Mouse (Mus musculus): ENCODE measurements at regions not wholly inside any gene's neighbourhood (a gene's known extent, or its start where the extent isn't known, plus 50 kb on each side); places are given as distances from the start of the nearest gene placed in this dataset.

DNA sequence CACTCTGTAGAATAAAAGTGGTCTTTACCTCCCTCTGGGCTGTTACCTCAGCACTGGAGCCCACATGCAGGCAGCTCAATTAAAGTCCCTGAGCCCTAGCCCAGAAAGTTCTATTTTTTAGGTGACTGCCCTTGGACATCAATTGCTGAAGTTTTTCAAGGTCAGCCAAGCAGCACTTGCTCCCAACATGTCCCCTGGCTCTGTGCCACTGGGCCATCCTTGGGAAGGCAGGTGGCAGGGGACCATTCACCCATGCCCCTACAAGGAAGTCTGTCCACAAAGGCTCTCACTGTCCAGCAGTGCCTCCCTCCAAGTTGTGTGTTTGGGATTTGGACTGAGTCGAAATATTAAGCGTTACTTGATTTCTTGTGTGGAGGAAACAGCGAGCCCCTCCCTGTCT, 112.6 kb upstream of the Kazn start:
- no peak for DNase-seq

DNA sequence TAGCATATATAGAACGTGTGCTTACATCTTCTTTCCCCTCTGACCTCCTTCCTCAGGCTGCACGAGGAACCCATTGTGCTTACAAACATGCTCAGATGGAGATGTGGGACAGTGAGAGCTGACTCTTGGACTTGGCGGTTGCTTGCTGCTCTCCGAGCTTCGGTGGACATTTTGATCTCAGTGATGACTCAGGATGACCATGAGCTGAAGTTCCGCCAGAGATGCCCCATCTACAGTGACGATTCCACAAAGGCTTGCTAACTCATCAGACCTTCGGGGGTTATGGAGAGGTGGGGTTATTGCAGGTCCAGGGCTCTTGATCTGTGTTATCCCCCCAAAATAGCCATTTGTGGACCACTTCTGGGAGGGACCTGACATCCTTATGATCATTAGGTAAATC, 111.8 kb upstream of the Kazn start:
- DNase-seq = no peak

DNA sequence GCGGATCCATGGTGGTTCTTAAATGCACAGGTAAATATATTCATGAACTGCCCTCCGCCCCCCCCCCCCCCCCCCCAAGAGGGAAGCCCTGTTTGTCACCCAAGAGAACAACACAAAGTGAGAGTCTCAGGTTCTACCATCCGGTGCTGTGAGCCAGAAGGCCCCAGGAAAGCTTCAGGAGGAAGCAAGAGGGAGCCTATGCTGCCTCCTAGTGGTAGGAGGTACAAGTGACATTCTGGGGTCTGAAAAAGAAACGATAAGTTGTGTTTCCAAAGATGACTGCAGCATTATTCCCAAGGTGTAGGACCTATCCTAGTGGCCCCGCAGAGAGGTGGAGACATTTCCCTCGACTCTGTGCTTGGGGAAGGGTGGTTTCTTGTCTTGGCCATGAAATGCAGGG, 109.7 kb upstream of the Kazn start:
- DNase-seq = no peak

DNA sequence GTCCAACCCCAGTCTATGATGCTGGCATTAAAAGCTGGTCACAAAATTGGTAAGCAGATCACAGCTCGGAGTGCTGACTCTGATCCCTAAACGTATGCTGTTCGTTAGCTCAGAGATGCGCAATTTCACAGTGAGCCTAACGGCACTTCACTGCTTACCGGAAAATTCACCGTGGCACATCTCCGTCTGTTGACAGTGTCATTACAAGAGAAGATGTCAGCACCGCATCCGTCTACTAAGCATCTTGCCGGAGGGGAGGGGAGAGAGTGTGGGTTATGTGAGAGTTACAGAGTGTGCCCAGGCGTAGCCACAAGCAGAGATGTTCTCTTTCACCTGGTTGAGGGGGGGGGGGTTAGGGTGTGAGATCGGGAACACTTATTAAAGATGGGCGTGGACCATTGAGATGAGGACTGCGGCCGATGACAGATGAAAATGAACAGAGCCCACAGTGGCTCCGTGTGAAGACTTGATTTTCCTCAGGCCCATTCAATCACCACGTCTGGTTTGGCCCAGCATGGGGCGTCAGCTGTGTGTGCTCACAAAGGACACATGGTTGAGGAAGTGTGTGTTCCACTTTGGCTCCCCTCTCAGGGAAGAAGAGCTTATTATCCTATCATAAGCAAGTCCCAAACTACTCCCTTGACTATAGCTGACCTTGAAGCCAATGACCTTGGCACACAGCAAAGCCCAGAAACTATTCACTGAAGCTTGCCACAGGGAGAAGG, 103.4 kb upstream of the Kazn start:
- DNase-seq = no peak

DNA sequence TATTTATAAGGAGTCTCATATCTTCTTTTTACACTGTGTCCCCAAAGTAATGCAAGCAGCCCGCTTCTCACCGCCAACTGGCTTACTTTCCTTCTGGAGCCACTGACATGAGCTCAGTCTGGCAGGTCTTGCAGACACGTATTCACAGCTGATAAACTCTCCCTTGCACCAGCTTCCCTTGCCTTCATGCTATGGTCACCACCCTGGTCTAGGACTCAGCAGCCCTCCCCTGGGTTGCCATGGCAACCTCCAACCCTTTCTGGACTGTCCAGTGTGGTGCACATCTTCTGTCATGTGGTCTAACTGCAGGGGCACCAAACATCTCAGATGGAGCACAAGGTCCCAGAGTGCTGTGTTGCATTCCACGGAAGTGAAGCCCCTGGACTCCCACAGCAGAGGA, 102.1 kb upstream of the Kazn start:
- DNase-seq = peak in 1 of 2 experiments; percentile 42

DNA sequence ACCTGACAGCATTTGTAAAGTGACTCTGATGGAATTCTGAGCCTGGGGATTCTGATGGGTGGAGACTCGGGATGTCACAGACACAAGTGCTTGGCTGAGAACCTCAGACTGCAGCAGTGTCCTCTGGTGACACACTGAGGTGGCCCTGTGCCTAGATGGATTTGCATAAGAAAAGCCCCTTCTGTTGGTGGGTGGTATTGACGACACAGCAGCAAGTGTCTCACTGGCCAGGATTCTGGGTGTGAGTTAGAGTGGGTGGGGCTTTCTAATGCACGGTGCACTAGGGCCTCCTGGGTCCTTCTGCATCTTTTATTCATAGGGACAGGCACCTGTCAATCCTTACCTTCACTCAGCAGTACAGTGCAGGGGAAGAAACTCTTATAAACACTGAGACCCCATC, 100.9 kb upstream of the Kazn start:
- DNase-seq = no peak

DNA sequence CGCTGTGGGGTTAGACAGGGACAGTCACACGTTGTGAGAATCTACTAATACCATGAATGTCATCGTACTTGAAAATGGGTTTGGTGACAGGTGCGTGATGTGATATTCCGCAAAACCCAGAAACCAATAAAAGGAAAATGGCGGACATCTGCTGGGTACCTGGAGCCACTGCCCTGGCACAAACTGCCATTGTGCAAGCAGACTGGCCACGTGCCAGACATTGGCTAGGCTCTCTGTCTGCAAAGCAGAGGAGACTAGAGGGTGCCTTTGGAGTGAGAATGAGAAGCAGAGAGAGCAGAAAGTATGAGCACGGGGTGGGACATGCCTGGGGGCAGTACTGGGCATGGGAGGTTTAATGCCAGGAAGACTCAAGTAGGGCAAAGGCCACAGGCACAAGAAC, 98.5 kb upstream of the Kazn start:
- peak; percentile 70 to 75 for DNase-seq

DNA sequence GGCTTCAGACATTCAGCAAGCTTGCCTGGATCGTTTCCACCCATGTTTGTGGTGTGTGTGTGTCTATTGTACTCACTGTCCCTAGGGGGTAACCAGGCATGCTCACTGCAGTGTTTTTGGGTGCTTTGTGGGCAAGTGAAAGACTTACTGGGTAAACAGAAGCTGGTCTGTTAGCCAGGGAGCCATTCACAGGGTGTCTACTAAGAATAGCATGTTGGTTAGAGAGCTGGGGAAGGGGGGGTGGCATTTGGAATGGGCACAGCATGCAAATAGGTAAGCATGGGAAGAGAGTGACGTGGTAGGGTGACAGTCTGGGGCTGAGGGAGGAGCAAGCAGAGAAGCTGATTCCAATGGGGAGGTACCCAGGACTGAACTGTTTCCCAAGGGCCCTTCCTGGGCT, 97.7 kb upstream of the Kazn start:
- no peak for DNase-seq

DNA sequence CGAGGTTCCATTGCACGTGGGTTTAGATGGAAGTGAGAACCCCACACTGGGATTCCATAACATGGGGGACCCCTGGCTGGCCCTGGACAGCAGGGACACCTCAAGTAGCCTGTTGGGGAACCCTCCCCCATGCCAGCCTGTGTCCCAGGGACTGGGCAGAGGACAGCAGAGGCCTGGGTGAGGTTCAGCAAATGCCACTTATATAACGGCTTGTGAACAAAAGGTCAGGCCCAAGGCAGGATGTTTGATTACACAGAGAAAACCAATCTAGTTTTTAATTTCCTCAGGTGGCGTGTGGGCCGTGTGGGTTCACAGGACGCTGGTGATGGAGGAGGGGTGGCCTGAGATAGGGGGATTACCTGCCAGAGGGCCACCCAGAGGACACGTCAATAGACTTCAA, 94.9 kb upstream of the Kazn start:
- no peak for DNase-seq

DNA sequence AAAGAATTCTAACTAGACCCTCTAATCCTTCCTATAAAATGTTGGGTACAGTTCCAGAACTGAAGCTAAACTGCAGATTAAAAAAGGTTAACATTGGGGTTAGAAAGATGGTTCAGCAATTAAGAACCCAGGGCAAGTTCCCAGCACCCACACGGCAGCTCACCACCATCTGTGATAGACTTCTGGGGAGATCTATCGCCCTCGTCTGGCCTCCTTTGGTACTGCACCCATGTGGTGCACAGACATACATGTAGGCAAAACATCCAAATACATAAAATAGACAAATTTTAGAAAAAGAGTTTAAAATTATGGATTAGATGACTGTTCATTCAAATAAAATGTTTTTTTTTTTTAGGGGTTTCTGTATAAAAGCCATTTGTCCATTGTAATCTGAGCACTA, 91.4 kb upstream of the Kazn start:
- no peak for DNase-seq

DNA sequence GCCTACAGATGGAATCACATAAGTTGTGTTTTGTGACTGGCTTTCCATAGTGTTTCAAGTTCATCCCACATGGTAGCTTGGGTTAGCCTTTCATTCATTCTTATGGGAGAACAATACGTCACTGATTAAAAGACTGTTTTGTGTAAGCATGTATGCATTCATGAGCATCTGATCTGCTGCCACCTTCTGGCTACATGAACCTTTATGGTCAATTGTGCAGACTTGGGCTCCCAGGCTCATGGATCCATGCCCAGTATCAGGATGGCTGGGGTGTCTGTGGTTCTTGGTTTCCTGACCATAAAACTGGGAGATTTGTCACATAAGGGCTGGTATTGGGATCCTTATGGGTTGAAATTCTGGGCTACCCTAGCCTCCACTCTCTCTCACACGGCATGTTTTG, 90.4 kb upstream of the Kazn start:
- DNase-seq = no peak

DNA sequence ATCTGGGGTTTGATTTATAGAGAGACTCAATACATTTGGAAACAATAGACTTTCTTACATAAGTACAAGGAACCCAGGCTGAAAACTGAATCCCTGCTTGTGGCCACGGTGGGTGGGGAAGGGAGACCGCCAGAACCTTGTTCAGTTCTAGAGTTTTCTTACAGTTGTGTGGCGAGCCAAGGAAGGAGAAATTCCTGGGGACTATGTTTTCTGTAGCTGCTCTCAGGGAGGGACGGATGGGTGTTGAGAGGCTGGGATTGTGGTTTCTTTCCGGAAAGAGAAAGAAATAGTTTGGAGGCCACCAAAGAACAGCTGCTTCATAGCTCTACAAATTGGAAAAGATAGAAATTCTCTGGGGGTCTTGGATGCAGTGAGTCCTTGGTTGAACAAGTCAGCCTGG, 87.3 kb upstream of the Kazn start:
- DNase-seq = no peak

DNA sequence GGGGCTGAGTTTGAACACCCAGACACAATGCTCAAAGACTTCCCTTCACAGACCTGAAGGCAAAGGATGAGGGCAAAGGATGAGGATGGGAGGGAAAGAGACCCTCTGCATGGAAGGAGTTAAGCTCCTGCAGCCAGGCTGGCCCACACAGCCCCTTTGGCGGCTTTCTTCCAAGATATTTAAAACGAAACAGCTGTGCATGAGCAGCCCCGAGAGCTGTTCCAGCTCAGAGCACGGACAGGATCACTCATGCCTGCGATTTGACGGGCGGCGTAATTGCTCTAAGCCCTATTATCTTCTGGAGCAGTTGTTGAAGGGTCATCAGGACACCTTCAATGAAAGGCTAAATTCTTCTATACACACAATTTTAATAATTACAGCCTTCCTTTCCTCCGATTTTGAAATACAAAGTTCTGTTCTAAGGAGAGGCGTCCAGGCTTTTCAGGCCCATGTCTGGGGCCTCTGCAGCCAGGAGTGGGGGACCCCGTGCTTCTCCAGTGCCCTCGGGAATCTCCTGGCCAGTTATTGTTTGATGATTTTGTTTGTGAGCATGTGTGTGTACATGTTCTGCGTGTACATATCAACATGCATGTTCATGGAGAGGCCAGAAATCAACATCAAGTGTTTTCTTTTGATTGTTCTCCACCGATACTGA, 82.1 kb upstream of the Kazn start:
- no peak for DNase-seq

DNA sequence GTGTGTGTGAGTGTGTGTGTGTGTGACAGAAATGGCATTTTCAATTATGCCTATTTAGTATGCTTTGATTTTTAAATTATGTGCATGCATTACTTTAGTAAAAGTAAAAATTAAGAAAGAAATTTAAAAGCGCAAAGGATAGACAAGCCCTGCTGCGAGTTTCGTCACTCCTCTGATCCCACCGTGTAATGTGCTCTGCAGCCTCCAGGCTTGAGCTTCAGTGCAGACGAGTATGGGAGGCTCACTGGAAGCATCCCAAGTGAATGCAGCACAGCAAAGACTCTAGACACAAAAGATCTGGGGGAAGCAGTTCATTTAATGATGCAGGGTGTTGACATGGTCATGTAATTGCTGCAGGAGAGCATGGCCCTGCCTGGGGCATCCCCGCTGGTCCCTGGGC, 71.1 kb upstream of the Kazn start:
- no peak for DNase-seq

DNA sequence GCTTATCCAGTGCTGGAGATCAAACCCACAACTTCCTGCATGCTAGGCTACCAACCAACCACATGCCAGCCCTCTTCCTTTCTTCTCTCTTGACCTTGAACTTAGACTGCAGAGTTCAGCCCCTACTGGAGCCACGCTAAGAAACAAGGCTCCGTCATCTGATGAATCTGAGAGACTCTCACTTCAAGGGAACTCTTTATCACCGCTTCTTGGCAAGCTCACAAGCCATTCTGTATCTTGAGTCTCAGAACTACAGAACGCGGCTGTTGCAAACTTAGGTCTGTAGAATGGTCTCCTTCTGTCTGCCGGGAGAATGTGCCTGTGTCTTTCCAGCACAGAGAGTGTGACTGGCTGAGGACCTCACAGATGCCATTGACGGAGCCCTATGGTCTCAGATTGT, 69.1 kb upstream of the Kazn start:
- no peak for DNase-seq

DNA sequence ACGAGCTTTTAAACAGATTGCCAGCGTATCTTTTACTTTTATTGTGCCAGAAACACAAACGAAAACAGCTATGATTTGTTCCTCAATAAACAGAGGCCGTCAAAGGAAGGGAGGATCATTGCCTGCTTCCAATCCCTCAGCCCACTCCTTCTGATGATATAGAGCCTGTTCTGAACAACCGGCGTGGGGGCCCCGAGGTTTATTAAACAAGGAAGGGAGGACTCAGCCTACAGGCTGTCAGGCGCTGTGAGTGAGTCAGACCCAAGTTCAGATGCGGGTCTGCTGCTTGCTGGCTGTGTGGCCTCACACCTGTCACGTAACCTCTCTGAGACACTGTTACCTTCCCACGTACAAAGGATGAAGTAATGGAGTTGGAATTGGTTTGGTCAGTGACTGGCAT, 68.1 kb upstream of the Kazn start:
- no peak for DNase-seq

DNA sequence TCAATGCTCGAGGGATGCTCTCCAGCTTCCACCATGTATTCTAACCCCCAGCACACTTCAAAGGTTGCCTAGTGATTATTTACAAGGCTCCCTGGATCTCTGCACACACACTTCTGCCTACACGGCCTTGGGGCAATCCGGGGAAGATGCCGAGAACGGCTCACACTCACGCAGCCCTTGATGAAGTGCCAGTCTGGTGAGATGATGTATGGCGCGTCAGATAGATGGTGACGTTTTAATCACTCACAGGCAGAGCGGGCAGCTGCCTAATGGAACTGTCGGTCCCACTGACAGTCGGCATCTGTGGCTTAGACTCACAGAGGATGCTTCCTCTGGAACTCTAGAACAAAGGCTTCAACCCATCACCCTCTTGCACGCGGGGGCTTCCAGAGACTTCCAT, 66.9 kb upstream of the Kazn start:
- DNase-seq = no peak

DNA sequence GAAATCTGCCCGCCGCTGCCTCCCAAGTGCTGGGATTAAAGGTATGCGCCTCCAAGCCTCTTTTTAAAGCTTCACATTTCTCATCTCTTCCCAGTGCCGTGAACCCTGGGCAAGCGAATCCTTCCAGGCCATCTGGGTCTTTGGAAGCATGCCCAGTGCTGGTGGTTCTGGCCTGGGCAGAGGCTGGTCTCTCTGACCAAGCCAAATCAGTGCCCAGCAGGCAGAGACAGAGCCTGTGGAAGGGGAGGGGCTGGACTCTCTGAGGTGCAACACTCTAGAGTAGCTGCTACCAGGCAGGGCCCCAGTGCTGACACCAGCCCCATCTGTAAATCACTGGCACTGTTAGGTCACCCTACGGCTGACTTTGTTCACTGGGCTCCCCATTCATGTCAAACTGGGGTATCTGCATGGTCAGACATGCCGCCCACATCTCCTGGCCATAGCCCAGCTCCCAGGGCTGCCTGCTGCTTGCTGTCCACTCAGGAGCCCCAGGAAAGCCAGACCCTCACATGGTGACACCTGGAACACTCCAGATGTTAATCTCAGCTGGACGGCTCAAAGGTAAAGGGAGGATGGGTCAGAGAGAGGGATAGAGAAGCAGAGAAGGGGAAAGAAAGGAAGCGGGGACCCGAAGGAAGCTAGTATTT, 64.3 kb upstream of the Kazn start:
- DNase-seq = peak; percentile 98 to 99

DNA sequence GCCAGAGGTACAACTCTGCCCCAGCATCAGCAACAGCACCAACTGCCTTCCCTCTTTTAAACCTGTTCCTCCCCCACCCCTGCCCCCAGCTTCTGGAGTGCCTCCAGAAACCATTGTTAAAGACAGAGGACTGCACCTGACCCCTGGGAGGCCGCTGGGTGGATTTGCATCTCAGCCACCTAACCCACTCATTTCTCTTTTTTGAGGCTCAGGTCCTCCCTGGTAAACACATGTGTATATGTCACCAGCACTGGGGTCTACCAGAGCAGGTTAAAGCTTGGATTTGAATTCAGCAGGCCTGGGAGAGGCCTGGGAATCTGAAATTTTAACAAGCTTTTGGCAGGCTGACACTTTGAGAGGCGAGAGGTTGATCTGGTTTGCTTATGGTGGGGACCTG, 63.5 kb upstream of the Kazn start:
- DNase-seq = no peak

DNA sequence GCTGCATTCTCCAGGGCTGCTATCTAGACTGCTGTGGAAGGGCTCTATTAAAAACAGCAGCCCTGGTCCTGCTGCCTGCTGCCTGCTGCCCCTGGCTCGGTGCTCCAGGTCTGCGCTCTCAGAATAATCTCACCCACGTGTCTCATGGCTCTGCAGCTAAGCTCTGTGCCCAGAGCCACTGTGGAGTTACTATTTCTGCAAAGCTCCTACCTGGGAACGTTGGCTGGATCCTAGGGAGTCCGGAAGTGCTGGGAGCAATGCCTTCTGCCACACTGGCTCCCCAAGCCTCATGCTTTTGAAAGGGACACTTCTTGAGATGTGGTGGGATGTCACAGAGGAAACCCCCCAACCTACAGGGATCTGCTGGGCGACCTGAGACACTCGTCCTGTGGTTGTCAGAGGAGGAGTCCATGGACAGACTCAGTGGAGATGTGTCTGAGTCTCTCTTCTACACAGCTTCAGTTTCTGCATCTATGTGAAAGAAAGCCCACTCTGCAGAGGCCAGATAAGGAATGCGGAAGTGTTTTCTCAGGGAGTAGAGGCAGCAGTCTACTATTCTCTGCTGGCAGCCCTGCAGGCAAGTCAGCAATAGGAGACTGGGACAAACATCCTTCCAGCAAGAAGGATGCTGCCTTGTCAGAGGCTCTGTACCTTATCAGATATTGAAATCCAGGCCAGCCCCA, 63.0 kb upstream of the Kazn start:
- peak; percentile 50 to 60 for DNase-seq

DNA sequence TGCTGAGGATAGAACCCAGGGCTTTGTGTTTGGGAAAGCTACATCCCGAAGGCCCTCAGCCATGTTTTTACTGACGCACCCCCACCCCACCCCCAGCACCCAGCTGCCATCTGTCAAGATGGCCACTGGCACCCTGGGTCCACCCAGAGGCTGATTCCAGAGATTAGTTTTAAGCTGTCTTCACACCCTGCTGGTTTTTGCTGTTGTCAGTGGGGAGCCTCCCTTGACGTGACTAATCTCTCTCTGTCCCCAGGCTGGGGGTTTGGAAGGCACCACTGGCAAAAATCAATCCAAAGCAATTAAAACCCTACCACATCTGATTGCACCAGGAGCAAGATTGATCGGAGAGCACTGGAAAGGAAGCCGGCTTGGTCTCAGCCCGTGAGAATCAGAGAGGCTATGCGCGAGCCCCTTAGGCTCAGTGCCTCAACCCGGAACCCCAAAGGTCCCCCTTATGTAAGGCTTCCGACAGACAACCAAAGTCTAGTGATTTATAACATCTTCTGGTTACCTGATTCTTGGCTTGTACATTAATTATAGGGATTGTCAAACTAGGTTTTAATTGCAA, 59.7 kb upstream of the Kazn start:
- DNase-seq = no peak

DNA sequence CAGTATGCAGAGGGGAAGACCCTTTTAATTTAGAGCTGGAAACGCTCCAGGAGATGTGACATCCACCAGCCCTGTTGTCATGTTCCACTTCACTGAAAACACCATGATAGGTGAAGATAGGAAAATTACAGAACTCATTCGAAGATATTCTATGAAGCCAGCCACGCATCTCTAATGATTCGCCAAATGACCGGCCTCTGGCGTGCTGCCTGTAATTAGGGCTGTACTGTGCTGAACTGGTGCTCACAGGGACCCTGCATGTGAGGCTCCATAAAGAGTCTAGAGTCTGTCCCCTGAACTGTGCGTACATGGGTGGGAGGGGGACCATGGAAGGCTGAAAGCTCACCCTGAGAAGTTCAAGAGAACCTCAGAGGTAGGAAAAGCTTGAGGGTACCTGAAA, 53.6 kb upstream of the Kazn start:
- no peak for DNase-seq

DNA sequence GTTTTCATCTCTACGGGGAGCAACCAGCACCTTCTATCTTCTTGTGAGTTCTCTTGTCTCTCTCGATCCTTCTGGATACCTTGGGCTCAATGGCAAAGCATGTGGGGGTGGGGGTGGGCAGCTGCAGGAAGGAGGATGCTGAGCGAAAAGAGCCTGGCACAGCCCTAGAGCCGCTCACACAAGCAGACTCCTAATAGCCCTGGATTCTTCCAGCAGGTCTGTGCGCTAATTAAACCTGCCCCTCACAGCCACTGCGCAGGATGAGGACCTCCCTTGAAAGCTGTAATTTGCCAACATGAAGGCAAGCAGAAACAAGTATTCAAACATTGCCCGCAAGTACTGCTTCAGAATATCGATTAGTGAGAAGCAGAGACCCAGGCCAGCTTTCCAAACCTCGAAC, 53.1 kb upstream of the Kazn start:
- no peak for DNase-seq

DNA sequence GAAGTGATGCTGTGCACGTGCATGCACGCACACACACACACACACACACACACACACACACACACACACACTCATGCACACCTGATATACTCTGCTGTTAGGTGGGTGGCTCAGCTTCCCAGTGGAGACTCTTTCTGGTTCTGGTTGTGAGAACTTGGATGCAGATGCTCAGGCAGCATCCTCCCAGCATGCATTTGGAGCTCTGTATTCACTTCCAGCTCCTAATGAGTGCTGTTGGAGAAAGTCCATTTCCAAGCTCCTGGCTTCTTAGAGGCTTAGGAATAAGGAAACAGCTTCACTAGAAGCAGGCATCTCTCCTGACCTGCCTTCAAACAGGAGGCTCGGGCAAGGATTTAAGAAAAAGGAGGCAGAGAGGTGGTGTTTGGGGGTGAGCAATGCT, 52.2 kb upstream of the Kazn start:
- no peak for DNase-seq

Data from cerebellum, postnatal 36 days (tissue).